In the genomic region with DNA sequence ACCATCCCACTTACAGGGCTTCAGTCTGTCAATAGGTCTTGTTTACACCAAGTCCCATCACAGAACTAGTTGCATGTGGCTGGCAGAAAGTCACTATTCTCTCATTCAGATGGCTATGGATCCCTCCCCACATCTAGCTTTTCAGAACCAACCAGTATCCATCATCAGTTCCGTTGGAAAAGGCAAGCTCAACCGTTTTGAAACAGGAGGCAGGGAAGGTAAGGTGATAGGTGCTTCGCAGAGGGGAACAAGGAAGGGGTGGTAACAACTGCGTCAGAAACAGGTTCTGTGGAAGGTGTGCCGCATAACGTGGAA, we compare ENCODE assay signal across 8 mouse cellular contexts. TPM values are rescaled to one million over a fixed set of nuclear protein-coding genes. Genes with fewer than 3 reads are reported as not detected.
A peak's percentile ranks its signal among the peaks of the same experiment; 100 is the strongest.
DNase-seq lines count a peak whose midpoint lies in the region; ATAC-seq and TF ChIP-seq lines count a peak whose summit lies in the region.

No protein-coding gene starts in this region.

- peak overlapping the region; percentile 64 for H3K4me3 ChIP-seq in heart, embryonic 11.5 days (ENCODE audit: low read depth, low read length)
- peak overlapping the region; percentile 46 to 76 (median 60) for H3K4me3 ChIP-seq in CH12.LX (replicated peaks in 1 of 3; ENCODE audit: low read depth in 2 of 3, low read length in 2 of 3, poor library complexity in 1 of 3)
- H3K4me3 ChIP-seq in forebrain, embryonic 14.5 days (ENCODE audit: low read depth, low read length): peak overlapping the region; percentile 50
- H3K4me3 ChIP-seq in liver, embryonic 16.5 days (ENCODE audit: low read depth, low read length): peak overlapping the region; percentile 68

- no peak for DNase-seq in heart, adult 11 months
- no peak for DNase-seq in CH12.LX (ENCODE audit: extremely low read depth)
- peak; percentile 21 for DNase-seq in forebrain, embryonic 14.5 days (ENCODE audit: low spot score)
- no peak for DNase-seq in right cerebral cortex, postnatal 36 days (ENCODE audit: low spot score in 2 of 2)
- DNase-seq in gastrocnemius, postnatal 36 days: no peak
- DNase-seq in left cerebral cortex, postnatal 4 days: no peak

- 5% methylated on average over 6 of the region's 6 CpGs for WGBS in heart, embryonic 11.5 days (ENCODE audit: insufficient replicate concordance)
- 4% methylated on average over 6 of the region's 6 CpGs for WGBS in forebrain, embryonic 14.5 days
- WGBS in liver, embryonic 16.5 days (ENCODE audit: insufficient replicate concordance): 2% methylated on average over 6 of the region's 6 CpGs

- H3K9ac ChIP-seq in heart, embryonic 11.5 days (ENCODE audit: low read depth, low read length): peak overlapping the region; percentile 64
- H3K9ac ChIP-seq in CH12.LX (ENCODE audit: insufficient read depth, low read depth): no peak overlapping the region; the same call in 1 of the 2 replicates
- H3K9ac ChIP-seq in forebrain, embryonic 14.5 days (ENCODE audit: low read length): peak overlapping the region; percentile 78
- H3K9ac ChIP-seq in liver, embryonic 16.5 days (ENCODE audit: low read depth, low read length): peak overlapping the region; percentile 55

- H3K79me2 ChIP-seq in CH12.LX (replicated peaks; ENCODE audit: control insufficient read depth, extremely low read depth, insufficient read depth, poor library complexity, severe bottlenecking): no peaks in the 10 kb centered on the region

- TF ChIP-seq POLR2A in CH12.LX (IDR thresholded peaks at IDR 0.05; ENCODE audit: low read depth, low read length): no peak

- no peaks in the 10 kb centered on the region for H3K27me3 ChIP-seq in heart, embryonic 11.5 days (ENCODE audit: control insufficient read depth, insufficient read depth, low read length)
- no peaks in the 10 kb centered on the region for H3K27me3 ChIP-seq in CH12.LX (replicated peaks)
- no peaks in the 10 kb centered on the region for H3K27me3 ChIP-seq in forebrain, embryonic 14.5 days (replicated peaks; ENCODE audit: control insufficient read depth, insufficient read depth, low read length)
- no peaks in the 10 kb centered on the region for H3K27me3 ChIP-seq in liver, embryonic 16.5 days (ENCODE audit: control insufficient read depth, insufficient read depth, low read depth, low read length)

- H3K4me2 ChIP-seq in heart, embryonic 11.5 days: peak overlapping the region; percentile 87
- peak overlapping the region; percentile 80 for H3K4me2 ChIP-seq in CH12.LX (ENCODE audit: insufficient read depth, low read depth, poor library complexity, severe bottlenecking)
- peak overlapping the region; percentile 69 for H3K4me2 ChIP-seq in forebrain, embryonic 14.5 days (ENCODE audit: low read length)
- H3K4me2 ChIP-seq in liver, embryonic 16.5 days (ENCODE audit: low read depth, low read length): peak overlapping the region; percentile 86

- H3K36me3 ChIP-seq in heart, embryonic 11.5 days (ENCODE audit: control insufficient read depth, insufficient read depth, low read length): peaks cover 15% of the 10 kb centered on the region
- H3K36me3 ChIP-seq in CH12.LX (replicated peaks in 1 of 2; ENCODE audit: control insufficient read depth in 1 of 2, insufficient read depth in 1 of 2, low read length in 1 of 2): peaks cover 21 to 43% of the 10 kb centered on the region in 2 experiments
- H3K36me3 ChIP-seq in forebrain, embryonic 14.5 days (ENCODE audit: control insufficient read depth, insufficient read depth, low read length): peaks cover 28% of the 10 kb centered on the region
- H3K36me3 ChIP-seq in liver, embryonic 16.5 days (ENCODE audit: control insufficient read depth, insufficient read depth): peaks cover 22% of the 10 kb centered on the region

- no peaks in the 10 kb centered on the region for H3K9me3 ChIP-seq in heart, embryonic 11.5 days (replicated peaks; ENCODE audit: control insufficient read depth, low read length)
- H3K9me3 ChIP-seq in CH12.LX (replicated peaks; ENCODE audit: low read length): no peaks in the 10 kb centered on the region
- no peaks in the 10 kb centered on the region for H3K9me3 ChIP-seq in forebrain, embryonic 14.5 days (replicated peaks; ENCODE audit: control insufficient read depth, low read length)
- H3K9me3 ChIP-seq in liver, embryonic 16.5 days (replicated peaks; ENCODE audit: control insufficient read depth, low read length): no peaks in the 10 kb centered on the region

- peak overlapping the region; percentile 54; the same call in 1 of the 2 replicates for H3K27ac ChIP-seq in heart, embryonic 11.5 days (ENCODE audit: low read depth, low read length)
- peak overlapping the region; percentile 30 for H3K27ac ChIP-seq in CH12.LX (ENCODE audit: insufficient read depth, low read depth)
- peak overlapping the region; percentile 89 for H3K27ac ChIP-seq in forebrain, embryonic 14.5 days (ENCODE audit: low read depth, low read length)
- peak overlapping the region; percentile 91 for H3K27ac ChIP-seq in liver, embryonic 16.5 days (ENCODE audit: low read length)

- in situ Hi-C loops in CH12.LX (cut with MboI; ENCODE audit: low pct_ligation_motif_present, low pct_unique_long_range_greater_than_20kb, low sequenced_read_pairs): loop anchor here (5.0 kb wide), 1 partner anchor 260 kb away; no protein-coding TSS in a partner anchor

- TF ChIP-seq RAD21 in CH12.LX (IDR thresholded peaks at IDR 0.05; ENCODE audit: low read depth, low read length): no peak

- dilution Hi-C loops in CH12.LX (cut with MboI; ENCODE audit: extremely low pct_ligation_motif_present, extremely low pct_unique_long_range_greater_than_20kb, low sequenced_read_pairs): no loop called here

- no peak for TF ChIP-seq EP300 in CH12.LX (IDR thresholded peaks at IDR 0.05; ENCODE audit: low read length)

- intact Hi-C loops in gastrocnemius, postnatal 36 days (cut with DNase I): loop anchor here (5.0 kb wide), 1 partner anchor 145 kb away; no protein-coding TSS in a partner anchor
- intact Hi-C loops in left cerebral cortex, postnatal 4 days (cut with DNase I): loop anchor here (5.0 kb wide), 1 partner anchor 265 kb away; no protein-coding TSS in a partner anchor

- TF ChIP-seq CTCF in CH12.LX (conservative IDR thresholded peaks at IDR 0.05 in 1 of 2, IDR thresholded peaks at IDR 0.05 in 1 of 2; ENCODE audit: low read depth in 2 of 2, low read length in 2 of 2): no peak

- ATAC-seq in heart, embryonic 11.5 days (replicated peaks; ENCODE audit: insufficient number of reproducible peaks, low FRiP score, low TSS enrichment): no peak
- no peak for ATAC-seq in forebrain, embryonic 14.5 days
- ATAC-seq in liver, embryonic 16.5 days (ENCODE audit: low read depth): peak; percentile 31

- peaks cover 3% of the 10 kb centered on the region; the same call in 1 of the 2 replicates for H3K4me1 ChIP-seq in heart, embryonic 11.5 days (ENCODE audit: control insufficient read depth, insufficient read depth, low read length)
- peaks cover 3 to 13% of the 10 kb centered on the region in 2 experiments; a peak in 3 of 4 replicates for H3K4me1 ChIP-seq in CH12.LX (ENCODE audit: control insufficient read depth in 1 of 2, insufficient read depth in 2 of 2)
- 0 out of 2 replicates have a peak, but pooled peaks cover 3% of the 10 kb centered on the region for H3K4me1 ChIP-seq in forebrain, embryonic 14.5 days (ENCODE audit: control insufficient read depth, insufficient read depth, low read length)
- H3K4me1 ChIP-seq in liver, embryonic 16.5 days (ENCODE audit: control insufficient read depth, low read depth, low read length): peaks cover 4% of the 10 kb centered on the region

RNA-seq across cellular contexts. Expression of gene Fam161a, which starts 0.2 kb away (rescaled TPM):
- polyA plus RNA-seq in heart, embryonic 11.5 days (2014; fragmentation: Nextera tagmentation; extraction: Ambion mirVana): 1.3 and 1.9 TPM in 2 replicates
- 1.5 and 2.0 TPM in 2 replicates for total RNA-seq in CH12.LX (2012; rRNA removed)
- total RNA-seq in CH12.LX (2014; rRNA removed): 0.69 and 1.4 TPM in 2 replicates
- 1.3 and 2.0 TPM in 2 replicates for polyA plus RNA-seq in CH12.LX (2012; ENCODE audit: insufficient read length, low read depth)
- polyA plus RNA-seq in forebrain, embryonic 14.5 days (2014; fragmentation: Nextera tagmentation; extraction: Ambion mirVana): 3.2 and 4.1 TPM in 2 replicates
- 0.81 and 1.4 TPM in 2 replicates for polyA plus RNA-seq in liver, embryonic 16.5 days (2015; fragmentation: Nextera tagmentation; extraction: Ambion mirVana)
- 1 to 10 TPM; 1.8 to 2.8 TPM for total RNA-seq in gastrocnemius, postnatal 36 days (2021)
- total RNA-seq in left cerebral cortex, postnatal 4 days (2021): 1 to 10 TPM; 3.9 to 4.3 TPM

RNA-seq across cellular contexts. Expression of gene Cct4, which starts 16.8 kb away (rescaled TPM):
- polyA plus RNA-seq in heart, embryonic 11.5 days (2014; fragmentation: Nextera tagmentation; extraction: Ambion mirVana): 275 and 277 TPM in 2 replicates
- total RNA-seq in CH12.LX (2012; rRNA removed) (475 and 482 TPM in 2 replicates), CH12.LX (2014; rRNA removed) (874 and 992 TPM in 2 replicates)
- 512 and 569 TPM in 2 replicates for polyA plus RNA-seq in CH12.LX (2012; ENCODE audit: insufficient read length, low read depth)
- 378 and 395 TPM in 2 replicates for polyA plus RNA-seq in forebrain, embryonic 14.5 days (2014; fragmentation: Nextera tagmentation; extraction: Ambion mirVana)
- polyA plus RNA-seq in liver, embryonic 16.5 days (2015; fragmentation: Nextera tagmentation; extraction: Ambion mirVana): 103 and 111 TPM in 2 replicates
- 10 to 100 TPM; 88.5 to 98.1 TPM for total RNA-seq in gastrocnemius, postnatal 36 days (2021)
- 100 to 1,000 TPM; 194 to 197 TPM for total RNA-seq in left cerebral cortex, postnatal 4 days (2021)

RNA-seq across cellular contexts. Expression of gene Commd1, which starts 24.9 kb away (rescaled TPM):
- polyA plus RNA-seq in heart, embryonic 11.5 days (2014; fragmentation: Nextera tagmentation; extraction: Ambion mirVana): 327 and 355 TPM in 2 replicates
- total RNA-seq in CH12.LX (2012; rRNA removed): 109 and 127 TPM in 2 replicates
- 163 and 192 TPM in 2 replicates for total RNA-seq in CH12.LX (2014; rRNA removed)
- 113 and 137 TPM in 2 replicates for polyA plus RNA-seq in CH12.LX (2012; ENCODE audit: insufficient read length, low read depth)
- polyA plus RNA-seq in forebrain, embryonic 14.5 days (2014; fragmentation: Nextera tagmentation; extraction: Ambion mirVana): 285 and 304 TPM in 2 replicates
- 165 and 171 TPM in 2 replicates for polyA plus RNA-seq in liver, embryonic 16.5 days (2015; fragmentation: Nextera tagmentation; extraction: Ambion mirVana)
- total RNA-seq in gastrocnemius, postnatal 36 days (2021): 100 to 1,000 TPM in 1 of 2 experiments, 10 to 100 TPM in 1; 97.4 to 102 TPM
- 10 to 100 TPM; 60.6 to 68.7 TPM for total RNA-seq in left cerebral cortex, postnatal 4 days (2021)

RNA-seq across cellular contexts. Expression of gene Gm28048, which starts 25.2 kb away (rescaled TPM):
- polyA plus RNA-seq in heart, embryonic 11.5 days (2014; fragmentation: Nextera tagmentation; extraction: Ambion mirVana): 8.2 and 11.5 TPM in 2 replicates
- total RNA-seq in CH12.LX (2012; rRNA removed): 30.8 and 32.6 TPM in 2 replicates
- 93.3 and 101 TPM in 2 replicates for total RNA-seq in CH12.LX (2014; rRNA removed)
- polyA plus RNA-seq in CH12.LX (2012; ENCODE audit: insufficient read length, low read depth): 47.3 and 59.5 TPM in 2 replicates
- polyA plus RNA-seq in forebrain, embryonic 14.5 days (2014; fragmentation: Nextera tagmentation; extraction: Ambion mirVana): 4.0 and 4.3 TPM in 2 replicates
- polyA plus RNA-seq in liver, embryonic 16.5 days (2015; fragmentation: Nextera tagmentation; extraction: Ambion mirVana): 6.4 and 8.8 TPM in 2 replicates
- total RNA-seq in gastrocnemius, postnatal 36 days (2021): 1 to 10 TPM in 1 of 2 experiments, not detected in 1; 1.5 TPM
- total RNA-seq in left cerebral cortex, postnatal 4 days (2021): 1 to 10 TPM; 2.2 to 2.9 TPM

RNA-seq across cellular contexts. Expression of gene Zrsr1, which starts 35.3 kb away (rescaled TPM):
- polyA plus RNA-seq in heart, embryonic 11.5 days (2014; fragmentation: Nextera tagmentation; extraction: Ambion mirVana): 2.2 and 3.1 TPM in 2 replicates
- total RNA-seq in CH12.LX (2012; rRNA removed): 4.0 and 4.4 TPM in 2 replicates
- 4.7 and 4.8 TPM in 2 replicates for total RNA-seq in CH12.LX (2014; rRNA removed)
- polyA plus RNA-seq in CH12.LX (2012; ENCODE audit: insufficient read length, low read depth): 9.3 and 12.9 TPM in 2 replicates
- polyA plus RNA-seq in forebrain, embryonic 14.5 days (2014; fragmentation: Nextera tagmentation; extraction: Ambion mirVana): 4.7 and 5.6 TPM in 2 replicates
- polyA plus RNA-seq in liver, embryonic 16.5 days (2015; fragmentation: Nextera tagmentation; extraction: Ambion mirVana): 3.1 and 3.8 TPM in 2 replicates
- total RNA-seq in gastrocnemius, postnatal 36 days (2021): 10 to 100 TPM; 11.2 to 17.6 TPM
- 10 to 100 TPM; 28.8 to 33.1 TPM for total RNA-seq in left cerebral cortex, postnatal 4 days (2021)

Comparison
In these comparisons a context has a peak if more than half of its experiments do, and no peak if none do; other contexts are left out.
1. H3K27ac ChIP-seq: peak in every context shown above with its lines; median percentile 91 in liver, embryonic 16.5 days; 89 in forebrain, embryonic 14.5 days; 54 in heart, embryonic 11.5 days; 30 in CH12.LX.